In the genomic region with DNA sequence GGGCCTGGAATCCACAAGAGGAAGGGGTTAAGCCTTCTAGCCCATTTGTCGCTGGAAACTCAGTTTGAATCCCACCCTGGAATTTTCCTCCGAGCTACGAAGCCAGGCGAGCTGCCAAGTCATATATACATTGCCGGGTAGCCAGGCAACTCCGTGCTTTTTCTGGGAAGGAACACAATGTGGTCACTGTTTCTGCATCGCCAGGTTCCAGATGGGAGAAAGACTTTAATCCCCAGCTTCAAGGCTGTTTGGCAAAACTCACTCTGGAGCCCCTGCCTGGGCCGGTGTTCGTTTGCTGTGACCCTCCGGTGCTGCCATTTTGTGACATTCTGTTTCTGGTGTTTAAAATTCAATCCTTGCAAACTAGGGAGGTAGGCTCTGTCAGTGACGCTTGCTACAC, we compare ENCODE assay signal across 9 mouse cellular contexts. TPM values are rescaled to one million over a fixed set of nuclear protein-coding genes. Genes with fewer than 3 reads are reported as not detected.
DNase-seq lines count a peak whose midpoint lies in the region; ATAC-seq and TF ChIP-seq lines count a peak whose summit lies in the region.
"Had no signal": no experiment of that assay in that cellular context is flagged by ENCODE, and none has a peak within 500 bp of the region (broad histone marks: within the 10 kb centered on the region; RNA-seq: fewer than 3 reads in every experiment).

No protein-coding gene starts in this region.

- peak overlapping the region; percentile 92 for H3K27ac ChIP-seq in embryonic facial prominence, embryonic 15.5 days (replicated peaks)
- H3K27ac ChIP-seq in hindbrain, embryonic 12.5 days: peak overlapping the region; percentile 73
- no peak overlapping the region for H3K27ac ChIP-seq in midbrain, postnatal 0 days (ENCODE audit: low read depth, low read length)
- H3K27ac ChIP-seq: liver, embryonic 15.5 days had no signal

- no peaks in the 10 kb centered on the region for H3K36me3 ChIP-seq in embryonic facial prominence, embryonic 15.5 days
- no peaks in the 10 kb centered on the region for H3K36me3 ChIP-seq in hindbrain, embryonic 12.5 days
- no peaks in the 10 kb centered on the region for H3K36me3 ChIP-seq in midbrain, postnatal 0 days (ENCODE audit: insufficient read depth, low read length)
- H3K36me3 ChIP-seq: liver, embryonic 15.5 days had no signal

- H3K9me3 ChIP-seq in embryonic facial prominence, embryonic 15.5 days (replicated peaks): no peaks in the 10 kb centered on the region
- no peaks in the 10 kb centered on the region for H3K9me3 ChIP-seq in hindbrain, embryonic 12.5 days (replicated peaks)
- H3K9me3 ChIP-seq in midbrain, postnatal 0 days (ENCODE audit: low read length): no peaks in the 10 kb centered on the region
- H3K9me3 ChIP-seq: liver, embryonic 15.5 days had no signal

- H3K9ac ChIP-seq in embryonic facial prominence, embryonic 15.5 days: no peak overlapping the region
- no peak overlapping the region for H3K9ac ChIP-seq in hindbrain, embryonic 12.5 days
- H3K9ac ChIP-seq in midbrain, postnatal 0 days (replicated peaks; ENCODE audit: low read length, poor library complexity, severe bottlenecking): no peak overlapping the region
- H3K9ac ChIP-seq: liver, embryonic 15.5 days had no signal

- peak; percentile 48 to 68 for DNase-seq in left cerebral cortex, postnatal 14 days (ENCODE audit: low spot score in 2 of 2)
- no peak for DNase-seq in left cerebral cortex, adult 11 months (ENCODE audit: low spot score)
- DNase-seq in midbrain, postnatal 0 days (ENCODE audit: low spot score): peak; percentile 63
- DNase-seq in thymus, postnatal 0 days (ENCODE audit: low spot score): no peak
- no peak for DNase-seq in gastrocnemius, postnatal 36 days
- no peak for DNase-seq in ovary, postnatal 36 days (ENCODE audit: low spot score)

- H3K4me3 ChIP-seq in embryonic facial prominence, embryonic 15.5 days (replicated peaks): no peak overlapping the region
- H3K4me3 ChIP-seq in hindbrain, embryonic 12.5 days: no peak overlapping the region
- no peak overlapping the region for H3K4me3 ChIP-seq in midbrain, postnatal 0 days (ENCODE audit: low read depth, low read length)
- H3K4me3 ChIP-seq: liver, embryonic 15.5 days had no signal

- WGBS in embryonic facial prominence, embryonic 15.5 days: 9% methylated on average over 11 of the region's 11 CpGs
- WGBS in hindbrain, embryonic 12.5 days: 43% methylated on average over 11 of the region's 11 CpGs
- 25% methylated on average over 11 of the region's 11 CpGs for WGBS in midbrain, postnatal 0 days

- no peak for TF ChIP-seq CTCF in midbrain, postnatal 0 days (IDR thresholded peaks at IDR 0.05)

- no peaks in the 10 kb centered on the region for H3K27me3 ChIP-seq in embryonic facial prominence, embryonic 15.5 days
- no peaks in the 10 kb centered on the region for H3K27me3 ChIP-seq in hindbrain, embryonic 12.5 days
- no peaks in the 10 kb centered on the region for H3K27me3 ChIP-seq in midbrain, postnatal 0 days (ENCODE audit: insufficient read depth, low read length)
- H3K27me3 ChIP-seq: liver, embryonic 15.5 days had no signal

- intact Hi-C loops in left cerebral cortex, postnatal 14 days (cut with DNase I): no loop called here
- intact Hi-C loops in gastrocnemius, postnatal 36 days (cut with DNase I): no loop called here

- ATAC-seq in embryonic facial prominence, embryonic 15.5 days (ENCODE audit: insufficient number of reproducible peaks, low FRiP score, low TSS enrichment, low read depth): peak; percentile 76
- peak; percentile 32; the same call in 1 of the 2 replicates for ATAC-seq in hindbrain, embryonic 12.5 days (ENCODE audit: low FRiP score)
- ATAC-seq in midbrain, postnatal 0 days (ENCODE audit: low FRiP score): no peak; the same call in 1 of the 2 replicates

- H3K4me2 ChIP-seq in embryonic facial prominence, embryonic 15.5 days (replicated peaks): peak overlapping the region; percentile 15; the same call in 1 of the 2 replicates
- no peak overlapping the region for H3K4me2 ChIP-seq in hindbrain, embryonic 12.5 days (replicated peaks)
- no peak overlapping the region for H3K4me2 ChIP-seq in midbrain, postnatal 0 days (ENCODE audit: low read depth, low read length, poor library complexity, severe bottlenecking)
- H3K4me2 ChIP-seq: liver, embryonic 15.5 days had no signal

- H3K4me1 ChIP-seq in embryonic facial prominence, embryonic 15.5 days: peaks cover 45% of the 10 kb centered on the region
- H3K4me1 ChIP-seq in hindbrain, embryonic 12.5 days: peaks cover 19% of the 10 kb centered on the region
- H3K4me1 ChIP-seq in midbrain, postnatal 0 days (ENCODE audit: insufficient read depth, low read length): 0 out of 2 replicates have a peak, but pooled peaks cover 4% of the 10 kb centered on the region

RNA-seq across cellular contexts. Expression of a gene that starts 51.2 kb away (rescaled TPM):
- total RNA-seq in left cerebral cortex, postnatal 14 days (2021): 10 to 100 TPM; 40.0 to 44.0 TPM
- polyA plus RNA-seq in embryonic facial prominence, embryonic 15.5 days (2015; fragmentation: Nextera tagmentation; extraction: Ambion mirVana): 9.3 and 9.9 TPM in 2 replicates
- polyA plus RNA-seq in hindbrain, embryonic 12.5 days (2016; fragmentation: Nextera tagmentation; extraction: Ambion mirVana): 20.3 and 22.8 TPM in 2 replicates
- total RNA-seq in midbrain, postnatal 0 days (2014; rRNA removed): 101 and 117 TPM in 2 replicates
- 33.2 and 43.3 TPM in 2 replicates for polyA plus RNA-seq in midbrain, postnatal 0 days (2015; fragmentation: Nextera tagmentation; extraction: Ambion mirVana)
- 0.06 and 0.23 TPM in 2 replicates for polyA plus RNA-seq in thymus, postnatal 0 days (2015; fragmentation: Nextera tagmentation; extraction: Ambion mirVana)
- under 1 TPM; 0.31 to 0.59 TPM for total RNA-seq in gastrocnemius, postnatal 36 days (2021)

RNA-seq across cellular contexts. Expression of a gene that starts 51.3 kb away (rescaled TPM):
- 100 to 1,000 TPM; 185 to 197 TPM for total RNA-seq in left cerebral cortex, postnatal 14 days (2021)
- polyA plus RNA-seq in embryonic facial prominence, embryonic 15.5 days (2015; fragmentation: Nextera tagmentation; extraction: Ambion mirVana): 213 and 237 TPM in 2 replicates
- polyA plus RNA-seq in hindbrain, embryonic 12.5 days (2016; fragmentation: Nextera tagmentation; extraction: Ambion mirVana): 175 and 205 TPM in 2 replicates
- total RNA-seq in midbrain, postnatal 0 days (2014; rRNA removed): 150 and 171 TPM in 2 replicates
- polyA plus RNA-seq in midbrain, postnatal 0 days (2015; fragmentation: Nextera tagmentation; extraction: Ambion mirVana): 74.5 and 92.9 TPM in 2 replicates
- polyA plus RNA-seq in thymus, postnatal 0 days (2015; fragmentation: Nextera tagmentation; extraction: Ambion mirVana): 5.3 and 6.3 TPM in 2 replicates
- total RNA-seq in gastrocnemius, postnatal 36 days (2021): 10 to 100 TPM in 1 of 2 experiments, 1 to 10 TPM in 1; 9.0 to 11.3 TPM

Comparison
In these comparisons a context has a peak if more than half of its experiments do, and no peak if none do; other contexts are left out.
1. DNase-seq: peak in left cerebral cortex, postnatal 14 days (2 of 2) and midbrain, postnatal 0 days (single experiment); none in left cerebral cortex, adult 11 months (single experiment), thymus, postnatal 0 days (single experiment), gastrocnemius, postnatal 36 days (0 of 2) and ovary, postnatal 36 days (single experiment).
2. RNA of a gene that starts 51.3 kb away (polyA plus RNA-seq): 213 to 237 TPM in embryonic facial prominence, embryonic 15.5 days, 175 to 205 TPM in hindbrain, embryonic 12.5 days and 74.5 to 92.9 TPM in midbrain, postnatal 0 days; 5.3 to 6.3 TPM in thymus, postnatal 0 days; every median in the first group is over 10 times any median in the second.